ENCODE assay signal across 10 mouse cellular contexts in genomic region chr7:101394569-101394968, GRCm38 (mm10). TPM values are rescaled to one million over a fixed set of nuclear protein-coding genes. Genes with fewer than 3 reads are reported as not detected.
A peak's percentile ranks its signal among the peaks of the same experiment; 100 is the strongest.
DNase-seq lines count a peak whose midpoint lies in the region; ATAC-seq and TF ChIP-seq lines count a peak whose summit lies in the region.
"Had no signal": no experiment of that assay in that cellular context is flagged by ENCODE, and none has a peak within 500 bp of the region (broad histone marks: within the 10 kb centered on the region; RNA-seq: fewer than 3 reads in every experiment).

No protein-coding gene starts in this region.

- peak overlapping the region; percentile 77 for H3K27ac ChIP-seq in heart, embryonic 10.5 days
- H3K27ac ChIP-seq in lung, embryonic 14.5 days (ENCODE audit: low read depth) = peak overlapping the region; percentile 99
- peak overlapping the region; percentile 98 for H3K27ac ChIP-seq in embryonic facial prominence, embryonic 15.5 days (replicated peaks)
- H3K27ac ChIP-seq in liver, embryonic 13.5 days = peak overlapping the region; percentile 75

- H3K9me3 ChIP-seq in heart, embryonic 10.5 days = no peaks in the 10 kb centered on the region
- H3K9me3 ChIP-seq in lung, embryonic 14.5 days (ENCODE audit: low read depth, low read length) = no peaks in the 10 kb centered on the region
- H3K9me3 ChIP-seq in embryonic facial prominence, embryonic 15.5 days (replicated peaks) = no peaks in the 10 kb centered on the region
- no peaks in the 10 kb centered on the region for H3K9me3 ChIP-seq in liver, embryonic 13.5 days (replicated peaks)
- H3K9me3 ChIP-seq: liver, embryonic 15.5 days had no signal

- H3K27me3 ChIP-seq in heart, embryonic 10.5 days (ENCODE audit: insufficient read depth, poor library complexity, severe bottlenecking) = peaks cover 4% of the 10 kb centered on the region; the same call in 1 of the 2 replicates
- H3K27me3 ChIP-seq in lung, embryonic 14.5 days (ENCODE audit: insufficient read depth, low read length) = no peaks in the 10 kb centered on the region
- no peaks in the 10 kb centered on the region for H3K27me3 ChIP-seq in embryonic facial prominence, embryonic 15.5 days
- H3K27me3 ChIP-seq in liver, embryonic 13.5 days = no peaks in the 10 kb centered on the region
- H3K27me3 ChIP-seq: liver, embryonic 15.5 days had no signal

- H3K36me3 ChIP-seq in heart, embryonic 10.5 days = peaks cover 35% of the 10 kb centered on the region
- H3K36me3 ChIP-seq in lung, embryonic 14.5 days (ENCODE audit: insufficient read depth) = peaks cover 50% of the 10 kb centered on the region
- peaks cover 38% of the 10 kb centered on the region for H3K36me3 ChIP-seq in embryonic facial prominence, embryonic 15.5 days
- peaks cover 79% of the 10 kb centered on the region for H3K36me3 ChIP-seq in liver, embryonic 13.5 days

- 72% methylated on average over 3 of the region's 3 CpGs for WGBS in heart, embryonic 10.5 days
- 46% methylated on average over 3 of the region's 3 CpGs for WGBS in lung, embryonic 14.5 days
- WGBS in embryonic facial prominence, embryonic 15.5 days = 54% methylated on average over 3 of the region's 3 CpGs
- 76% methylated on average over 3 of the region's 3 CpGs for WGBS in liver, embryonic 13.5 days (ENCODE audit: insufficient replicate concordance)

- DNase-seq in heart, embryonic 10.5 days (ENCODE audit: low spot score) = no peak
- no peak for DNase-seq in heart, postnatal 25 days (ENCODE audit: low spot score)
- no peak for DNase-seq in lung, embryonic 14.5 days
- DNase-seq in lung, postnatal 10 days = no peak
- DNase-seq in liver, embryonic 13.5 days = no peak
- no peak for DNase-seq in spleen, adult 12 weeks (ENCODE audit: low spot score)
- DNase-seq in gastrocnemius, postnatal 14 days = no peak
- DNase-seq: thymus, adult 18-20 months had no signal

- TF ChIP-seq CTCF in lung, embryonic 14.5 days (IDR thresholded peaks at IDR 0.05; ENCODE audit: low read depth) = no peak

- ATAC-seq in lung, embryonic 14.5 days (ENCODE audit: insufficient read depth) = peak; percentile 2; the same call in 1 of the 2 replicates
- ATAC-seq in embryonic facial prominence, embryonic 15.5 days (ENCODE audit: insufficient number of reproducible peaks, low FRiP score, low TSS enrichment, low read depth) = peak; percentile 1; the same call in 1 of the 2 replicates
- ATAC-seq in liver, embryonic 13.5 days (ENCODE audit: low read depth) = no peak

- peak overlapping the region; percentile 54 for H3K9ac ChIP-seq in lung, embryonic 14.5 days
- H3K9ac ChIP-seq in embryonic facial prominence, embryonic 15.5 days = peak overlapping the region; percentile 53
- H3K9ac ChIP-seq in liver, embryonic 13.5 days = no peak overlapping the region
- H3K9ac ChIP-seq: liver, embryonic 15.5 days had no signal

- H3K4me3 ChIP-seq in heart, embryonic 10.5 days = 0 out of 2 replicates have a peak overlapping the region, but pooled peaks have one; percentile 15
- H3K4me3 ChIP-seq in lung, embryonic 14.5 days (ENCODE audit: low read depth, low read length) = peak overlapping the region; percentile 48
- peak overlapping the region; percentile 46 for H3K4me3 ChIP-seq in embryonic facial prominence, embryonic 15.5 days (replicated peaks)
- peak overlapping the region; percentile 18 for H3K4me3 ChIP-seq in liver, embryonic 13.5 days (replicated peaks)
- H3K4me3 ChIP-seq: liver, embryonic 15.5 days had no signal

- intact Hi-C loops in heart, postnatal 25 days (cut with DNase I) = no loop called here
- intact Hi-C loops in gastrocnemius, postnatal 14 days (cut with DNase I; ENCODE audit: low total_unique reads) = no loop called here

- peaks cover 55% of the 10 kb centered on the region for H3K4me1 ChIP-seq in heart, embryonic 10.5 days
- H3K4me1 ChIP-seq in lung, embryonic 14.5 days (ENCODE audit: insufficient read depth) = peaks cover 14% of the 10 kb centered on the region
- peaks cover 56% of the 10 kb centered on the region for H3K4me1 ChIP-seq in embryonic facial prominence, embryonic 15.5 days
- peaks cover 19% of the 10 kb centered on the region for H3K4me1 ChIP-seq in liver, embryonic 13.5 days (replicated peaks)
- H3K4me1 ChIP-seq: liver, embryonic 15.5 days had no signal

- peak overlapping the region; percentile 79 for H3K4me2 ChIP-seq in lung, embryonic 14.5 days
- H3K4me2 ChIP-seq in embryonic facial prominence, embryonic 15.5 days (replicated peaks) = peak overlapping the region; percentile 62
- H3K4me2 ChIP-seq in liver, embryonic 13.5 days = peak overlapping the region; percentile 21; the same call in 1 of the 2 replicates
- H3K4me2 ChIP-seq: liver, embryonic 15.5 days had no signal

RNA-seq across cellular contexts. Expression of gene Gm45837, which starts 16.1 kb away (rescaled TPM):
- polyA plus RNA-seq in heart, embryonic 10.5 days (2016; fragmentation: Nextera tagmentation; extraction: Ambion mirVana) = 3.3 TPM in 1 of 2 replicates, not detected in the other
- not detected for total RNA-seq in heart, postnatal 25 days (2021)
- polyA plus RNA-seq in lung, embryonic 14.5 days (2014; fragmentation: Nextera tagmentation; extraction: Ambion mirVana) = 12.2 TPM in 1 of 2 replicates, not detected in the other
- polyA plus RNA-seq in embryonic facial prominence, embryonic 15.5 days (2015; fragmentation: Nextera tagmentation; extraction: Ambion mirVana) = 3.4 and 9.6 TPM in 2 replicates
- polyA plus RNA-seq in liver, embryonic 13.5 days (2015; fragmentation: Nextera tagmentation; extraction: Ambion mirVana) = 0.31 and 3.1 TPM in 2 replicates
- 1 to 10 TPM; 2.3 to 6.4 TPM for total RNA-seq in gastrocnemius, postnatal 14 days (2021)
- polyA plus RNA-seq: liver, embryonic 15.5 days had no signal

RNA-seq across cellular contexts. Expression of gene Pde2a, which starts 26.9 kb away (rescaled TPM):
- polyA plus RNA-seq in heart, embryonic 10.5 days (2016; fragmentation: Nextera tagmentation; extraction: Ambion mirVana) = 1.6 and 12.0 TPM in 2 replicates
- 10 to 100 TPM; 63.6 to 65.9 TPM for total RNA-seq in heart, postnatal 25 days (2021)
- polyA plus RNA-seq in lung, embryonic 14.5 days (2014; fragmentation: Nextera tagmentation; extraction: Ambion mirVana) = 14.3 and 29.3 TPM in 2 replicates
- polyA plus RNA-seq in embryonic facial prominence, embryonic 15.5 days (2015; fragmentation: Nextera tagmentation; extraction: Ambion mirVana) = 10.0 and 12.5 TPM in 2 replicates
- polyA plus RNA-seq in liver, embryonic 13.5 days (2015; fragmentation: Nextera tagmentation; extraction: Ambion mirVana) = 4.0 and 6.7 TPM in 2 replicates
- total RNA-seq in gastrocnemius, postnatal 14 days (2021) = 10 to 100 TPM; 35.1 to 37.3 TPM

RNA-seq across cellular contexts. Expression of gene Arap1, which starts 46.7 kb away (rescaled TPM):
- 15.9 and 24.6 TPM in 2 replicates for polyA plus RNA-seq in heart, embryonic 10.5 days (2016; fragmentation: Nextera tagmentation; extraction: Ambion mirVana)
- 10 to 100 TPM; 31.6 to 35.9 TPM for total RNA-seq in heart, postnatal 25 days (2021)
- 108 and 122 TPM in 2 replicates for polyA plus RNA-seq in lung, embryonic 14.5 days (2014; fragmentation: Nextera tagmentation; extraction: Ambion mirVana)
- polyA plus RNA-seq in embryonic facial prominence, embryonic 15.5 days (2015; fragmentation: Nextera tagmentation; extraction: Ambion mirVana) = 82.5 and 82.8 TPM in 2 replicates
- polyA plus RNA-seq in liver, embryonic 13.5 days (2015; fragmentation: Nextera tagmentation; extraction: Ambion mirVana) = 13.1 and 14.8 TPM in 2 replicates
- 10 to 100 TPM; 19.5 to 21.0 TPM for total RNA-seq in gastrocnemius, postnatal 14 days (2021)

Comparison
In these comparisons a context has a peak if more than half of its experiments do, and no peak if none do; other contexts are left out.
1. H3K4me2 ChIP-seq: peak in every context shown above with its lines; median percentile 79 in lung, embryonic 14.5 days; 62 in embryonic facial prominence, embryonic 15.5 days; 21 in liver, embryonic 13.5 days.